Mouse (Mus musculus): Measurements from ENCODE around the gene Gm20388.

DNA sequence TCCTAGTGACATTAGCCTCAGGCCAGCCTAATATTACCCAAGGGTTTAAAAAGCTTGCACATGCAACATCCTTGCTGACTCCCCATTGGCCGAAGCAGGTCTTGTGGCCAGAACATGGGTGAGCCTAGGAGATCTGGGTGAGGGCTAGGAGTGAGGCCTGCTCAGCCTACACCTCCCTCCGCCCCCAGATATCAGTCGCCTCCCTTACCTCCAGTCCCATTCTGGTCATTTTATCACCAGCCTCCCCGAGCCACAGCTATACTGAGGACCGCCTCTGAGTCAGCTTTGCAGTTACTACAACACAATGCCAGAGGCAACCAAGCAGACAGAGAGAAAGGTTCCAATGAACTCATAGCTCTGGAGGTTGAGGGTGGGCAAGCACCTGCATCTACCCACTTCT, 2365.7 kb downstream of the Gm20388 start:
- no peak for TF ChIP-seq POLR2A (IDR thresholded peaks at IDR 0.05; ENCODE audit: insufficient read depth, low read depth, low read length)
- no peak for TF ChIP-seq CTCF (IDR thresholded peaks at IDR 0.05; ENCODE audit: insufficient read depth, low read depth, low read length)

All from olfactory bulb, adult 2 months (tissue).